Mouse (Mus musculus) erythroblast, embryonic 14.5 days (primary cell): ENCODE results near the gene Gngt2.

Experiments used
- GATA1 ChIP-seq: IDR thresholded peaks from 2 replicates; pipeline ENCODE4 v1.6.1; 2012; ENCODE audit warnings: low read length, inconsistent platforms, mixed read lengths
- TAL1 ChIP-seq: IDR thresholded peaks from 3 replicates; pipeline ENCODE4 v1.6.1; 2012; ENCODE audit warnings: low read length, inconsistent platforms, mixed read lengths

GRCm38 (mm10) chr11:95850898-95851297, 13.9 kb downstream of the Gngt2 start:
- TF ChIP-seq TAL1 (no peak), GATA1 (no peak)
